ENCODE assay signal across 8 mouse cellular contexts in genomic region chr14:59440039-59440438, GRCm38 (mm10). TPM values are rescaled to one million over a fixed set of nuclear protein-coding genes. Genes with fewer than 3 reads are reported as not detected.
A peak's percentile ranks its signal among the peaks of the same experiment; 100 is the strongest.
DNase-seq lines count a peak whose midpoint lies in the region; ATAC-seq and TF ChIP-seq lines count a peak whose summit lies in the region.

No protein-coding gene starts in this region.

- H3K36me3 ChIP-seq in lung, embryonic 14.5 days (ENCODE audit: insufficient read depth), result no peaks in the 10 kb centered on the region
- H3K36me3 ChIP-seq in intestine, embryonic 14.5 days (ENCODE audit: control insufficient read depth, insufficient read depth, low read length), result no peaks in the 10 kb centered on the region
- H3K36me3 ChIP-seq in neural tube, embryonic 14.5 days (ENCODE audit: control insufficient read depth, insufficient read depth, low read length), result no peaks in the 10 kb centered on the region

- H3K9me3 ChIP-seq in lung, embryonic 14.5 days (ENCODE audit: low read depth, low read length), result no peaks in the 10 kb centered on the region
- H3K9me3 ChIP-seq in intestine, embryonic 14.5 days (ENCODE audit: control insufficient read depth, low read length), result no peaks in the 10 kb centered on the region
- no peaks in the 10 kb centered on the region for H3K9me3 ChIP-seq in neural tube, embryonic 14.5 days (ENCODE audit: control insufficient read depth, low read length)

- peak overlapping the region; percentile 75; the same call in 1 of the 2 replicates for H3K27ac ChIP-seq in lung, embryonic 14.5 days (ENCODE audit: low read depth)
- no peak overlapping the region for H3K27ac ChIP-seq in intestine, embryonic 14.5 days (ENCODE audit: low read depth)
- no peak overlapping the region for H3K27ac ChIP-seq in neural tube, embryonic 14.5 days (ENCODE audit: low read depth, low read length)

- no peak for TF ChIP-seq CTCF in lung, embryonic 14.5 days (IDR thresholded peaks at IDR 0.05; ENCODE audit: low read depth)

- H3K27me3 ChIP-seq in lung, embryonic 14.5 days (ENCODE audit: insufficient read depth, low read length), result no peaks in the 10 kb centered on the region
- H3K27me3 ChIP-seq in intestine, embryonic 14.5 days (replicated peaks; ENCODE audit: control insufficient read depth, insufficient read depth, low read length), result no peaks in the 10 kb centered on the region
- H3K27me3 ChIP-seq in neural tube, embryonic 14.5 days (ENCODE audit: control insufficient read depth, insufficient read depth, low read length), result no peaks in the 10 kb centered on the region

- WGBS in lung, embryonic 14.5 days, result 12% methylated on average over 7 of the region's 7 CpGs
- 23% methylated on average over 7 of the region's 7 CpGs for WGBS in intestine, embryonic 14.5 days
- WGBS in neural tube, embryonic 14.5 days, result 18% methylated on average over 7 of the region's 7 CpGs

- peak; percentile 39 for DNase-seq in lung, embryonic 14.5 days
- no peak for DNase-seq in lung, postnatal 25 days (ENCODE audit: low spot score)
- DNase-seq in c-Kit-positive CD71-positive TER-119-negative erythroid progenitor cells, embryonic 14.5 days (ENCODE audit: low read depth), result peak; percentile 30
- no peak for DNase-seq in intestine, embryonic 14.5 days (ENCODE audit: low spot score)
- DNase-seq in right cerebral cortex, postnatal 25 days, result no peak
- no peak for DNase-seq in cerebellum, adult 11 months
- DNase-seq in adrenal gland, postnatal 4 days (ENCODE audit: low spot score in 2 of 2), result no peak

- no peak for ATAC-seq in lung, embryonic 14.5 days (ENCODE audit: insufficient read depth)
- peak; percentile 2; the same call in 1 of the 2 replicates for ATAC-seq in intestine, embryonic 14.5 days (replicated peaks; ENCODE audit: low FRiP score, low TSS enrichment, low read depth)
- ATAC-seq in neural tube, embryonic 14.5 days (ENCODE audit: low read depth), result no peak; the same call in 1 of the 2 replicates

- H3K4me2 ChIP-seq in lung, embryonic 14.5 days, result peak overlapping the region; percentile 83
- peak overlapping the region; percentile 90 for H3K4me2 ChIP-seq in intestine, embryonic 14.5 days (ENCODE audit: low read length)
- H3K4me2 ChIP-seq in neural tube, embryonic 14.5 days (ENCODE audit: low read depth, low read length), result peak overlapping the region; percentile 85

- no peaks in the 10 kb centered on the region for H3K4me1 ChIP-seq in lung, embryonic 14.5 days (ENCODE audit: insufficient read depth)
- peaks cover 10% of the 10 kb centered on the region for H3K4me1 ChIP-seq in intestine, embryonic 14.5 days (replicated peaks; ENCODE audit: control insufficient read depth, insufficient read depth, low read length)
- no peaks in the 10 kb centered on the region for H3K4me1 ChIP-seq in neural tube, embryonic 14.5 days (ENCODE audit: control insufficient read depth, insufficient read depth, low read length)

- peak overlapping the region; percentile 82 for H3K4me3 ChIP-seq in lung, embryonic 14.5 days (ENCODE audit: low read depth, low read length)
- peak overlapping the region; percentile 87 for H3K4me3 ChIP-seq in intestine, embryonic 14.5 days (ENCODE audit: low read depth, low read length)
- H3K4me3 ChIP-seq in neural tube, embryonic 14.5 days (ENCODE audit: low read depth, low read length), result peak overlapping the region; percentile 89

- H3K9ac ChIP-seq in lung, embryonic 14.5 days, result peak overlapping the region; percentile 88
- H3K9ac ChIP-seq in intestine, embryonic 14.5 days (ENCODE audit: low read length), result peak overlapping the region; percentile 93
- H3K9ac ChIP-seq in neural tube, embryonic 14.5 days (replicated peaks; ENCODE audit: low read depth, low read length), result peak overlapping the region; percentile 70

RNA-seq across cellular contexts. Expression of gene Setdb2, which starts 0.6 kb away (rescaled TPM):
- polyA plus RNA-seq in lung, embryonic 14.5 days (2014; fragmentation: Nextera tagmentation; extraction: Ambion mirVana), result 14.1 and 14.9 TPM in 2 replicates
- polyA plus RNA-seq in intestine, embryonic 14.5 days (2014; fragmentation: Nextera tagmentation; extraction: Ambion mirVana), result 8.4 and 11.1 TPM in 2 replicates
- 6.5 and 8.8 TPM in 2 replicates for polyA plus RNA-seq in neural tube, embryonic 14.5 days (2014; fragmentation: Nextera tagmentation; extraction: Ambion mirVana)
- total RNA-seq in adrenal gland, postnatal 4 days (2021), result 1 to 10 TPM; 8.8 to 8.9 TPM

RNA-seq across cellular contexts. Expression of gene Cab39l, which starts 0.7 kb away (rescaled TPM):
- polyA plus RNA-seq in lung, embryonic 14.5 days (2014; fragmentation: Nextera tagmentation; extraction: Ambion mirVana), result 44.6 and 44.8 TPM in 2 replicates
- polyA plus RNA-seq in intestine, embryonic 14.5 days (2014; fragmentation: Nextera tagmentation; extraction: Ambion mirVana), result 36.2 and 39.7 TPM in 2 replicates
- 20.3 and 23.8 TPM in 2 replicates for polyA plus RNA-seq in neural tube, embryonic 14.5 days (2014; fragmentation: Nextera tagmentation; extraction: Ambion mirVana)
- 10 to 100 TPM; 28.1 to 28.8 TPM for total RNA-seq in adrenal gland, postnatal 4 days (2021)

RNA-seq across cellular contexts. Expression of gene Phf11c, which starts 44.9 kb away (rescaled TPM):
- polyA plus RNA-seq in lung, embryonic 14.5 days (2014; fragmentation: Nextera tagmentation; extraction: Ambion mirVana), result 1.1 TPM in 2 replicates
- 0.71 and 0.91 TPM in 2 replicates for polyA plus RNA-seq in intestine, embryonic 14.5 days (2014; fragmentation: Nextera tagmentation; extraction: Ambion mirVana)
- 0.28 and 0.31 TPM in 2 replicates for polyA plus RNA-seq in neural tube, embryonic 14.5 days (2014; fragmentation: Nextera tagmentation; extraction: Ambion mirVana)
- 1 to 10 TPM; 1.0 to 1.1 TPM for total RNA-seq in adrenal gland, postnatal 4 days (2021)

Comparison
In these comparisons a context has a peak if more than half of its experiments do, and no peak if none do; other contexts are left out.
1. DNase-seq: peak in lung, embryonic 14.5 days (single experiment) and c-Kit-positive CD71-positive TER-119-negative erythroid progenitor cells, embryonic 14.5 days (single experiment); none in lung, postnatal 25 days (single experiment), intestine, embryonic 14.5 days (single experiment), right cerebral cortex, postnatal 25 days (single experiment), cerebellum, adult 11 months (single experiment) and adrenal gland, postnatal 4 days (0 of 2).
2. Peak in every context shown above with its lines, with median percentiles within 50 percentile points of each other: H3K4me2 ChIP-seq, H3K4me3 ChIP-seq and H3K9ac ChIP-seq.